ENCODE assay signal across 8 mouse cellular contexts in genomic region chr2:162947736-162948135, GRCm38 (mm10). TPM values are rescaled to one million over a fixed set of nuclear protein-coding genes. Genes with fewer than 3 reads are reported as not detected.
DNase-seq lines count a peak whose midpoint lies in the region; ATAC-seq and TF ChIP-seq lines count a peak whose summit lies in the region.

No protein-coding gene starts in this region.

- no peak for TF ChIP-seq CTCF in kidney, postnatal 0 days (IDR thresholded peaks at IDR 0.05; ENCODE audit: low read depth)
- no peak for TF ChIP-seq CTCF in lung, postnatal 0 days (IDR thresholded peaks at IDR 0.05)

- H3K4me2 ChIP-seq in kidney, postnatal 0 days (ENCODE audit: low read length): peak overlapping the region; percentile 16
- H3K4me2 ChIP-seq in lung, postnatal 0 days (replicated peaks; ENCODE audit: low read depth, low read length): peak overlapping the region; percentile 34
- H3K4me2 ChIP-seq in stomach, embryonic 15.5 days: peak overlapping the region; percentile 52

- H3K9ac ChIP-seq in kidney, postnatal 0 days (ENCODE audit: low read depth, low read length): no peak overlapping the region
- no peak overlapping the region for H3K9ac ChIP-seq in lung, postnatal 0 days (replicated peaks; ENCODE audit: low read depth)
- no peak overlapping the region for H3K9ac ChIP-seq in stomach, embryonic 15.5 days

- DNase-seq in left cerebral cortex, adult 18-20 months (ENCODE audit: low spot score in 2 of 2): peak; percentile 22 to 42
- no peak for DNase-seq in left cerebral cortex, adult 11 months (ENCODE audit: low spot score)
- no peak for DNase-seq in forebrain, embryonic 10.5 days (ENCODE audit: extremely low spot score, low spot score)
- DNase-seq in kidney, postnatal 0 days (ENCODE audit: low spot score): no peak
- DNase-seq in lung, postnatal 0 days (ENCODE audit: low spot score): no peak
- DNase-seq in yolk sac, embryonic 10.5 days (ENCODE audit: low spot score): no peak

- H3K4me1 ChIP-seq in forebrain, embryonic 10.5 days: peaks cover 24% of the 10 kb centered on the region
- 0 out of 2 replicates have a peak, but pooled peaks cover 8% of the 10 kb centered on the region for H3K4me1 ChIP-seq in kidney, postnatal 0 days (replicated peaks; ENCODE audit: insufficient read depth, low read length)
- H3K4me1 ChIP-seq in lung, postnatal 0 days (ENCODE audit: insufficient read depth, low read depth, low read length): no peaks in the 10 kb centered on the region
- peaks cover 8% of the 10 kb centered on the region for H3K4me1 ChIP-seq in stomach, embryonic 15.5 days

- peaks cover 26% of the 10 kb centered on the region for H3K27me3 ChIP-seq in forebrain, embryonic 10.5 days (ENCODE audit: poor library complexity, severe bottlenecking)
- H3K27me3 ChIP-seq in kidney, postnatal 0 days (ENCODE audit: insufficient read depth, low read length): no peaks in the 10 kb centered on the region
- 0 out of 2 replicates have a peak, but pooled peaks cover 5% of the 10 kb centered on the region for H3K27me3 ChIP-seq in lung, postnatal 0 days (replicated peaks; ENCODE audit: insufficient read depth, low read length)
- no peaks in the 10 kb centered on the region; the same call in 1 of the 2 replicates for H3K27me3 ChIP-seq in stomach, embryonic 15.5 days (replicated peaks)

- WGBS in forebrain, embryonic 10.5 days: 34% methylated on average over 15 of the region's 15 CpGs
- WGBS in kidney, postnatal 0 days: 36% methylated on average over 15 of the region's 15 CpGs
- WGBS in lung, postnatal 0 days: 39% methylated on average over 15 of the region's 15 CpGs
- WGBS in stomach, embryonic 15.5 days: 37% methylated on average over 15 of the region's 15 CpGs

- H3K4me3 ChIP-seq in forebrain, embryonic 10.5 days: peak overlapping the region; percentile 41
- no peak overlapping the region for H3K4me3 ChIP-seq in kidney, postnatal 0 days (replicated peaks; ENCODE audit: low read depth, low read length)
- peak overlapping the region; percentile 4; the same call in 1 of the 2 replicates for H3K4me3 ChIP-seq in lung, postnatal 0 days (ENCODE audit: low read depth, low read length)
- H3K4me3 ChIP-seq in stomach, embryonic 15.5 days (replicated peaks): peak overlapping the region; percentile 19

- H3K9me3 ChIP-seq in forebrain, embryonic 10.5 days: no peaks in the 10 kb centered on the region
- no peaks in the 10 kb centered on the region for H3K9me3 ChIP-seq in kidney, postnatal 0 days (replicated peaks; ENCODE audit: low read length)
- no peaks in the 10 kb centered on the region for H3K9me3 ChIP-seq in lung, postnatal 0 days (ENCODE audit: low read length)
- no peaks in the 10 kb centered on the region for H3K9me3 ChIP-seq in stomach, embryonic 15.5 days

- TF ChIP-seq EP300 in lung, postnatal 0 days (IDR thresholded peaks at IDR 0.05): no peak

- no peaks in the 10 kb centered on the region for H3K36me3 ChIP-seq in forebrain, embryonic 10.5 days (replicated peaks)
- H3K36me3 ChIP-seq in kidney, postnatal 0 days (ENCODE audit: insufficient read depth, low read length): no peaks in the 10 kb centered on the region
- H3K36me3 ChIP-seq in lung, postnatal 0 days (ENCODE audit: insufficient read depth, low read length): no peaks in the 10 kb centered on the region
- H3K36me3 ChIP-seq in stomach, embryonic 15.5 days: no peaks in the 10 kb centered on the region

- peak; percentile 37 for ATAC-seq in kidney, postnatal 0 days (replicated peaks; ENCODE audit: low FRiP score, low read depth)
- ATAC-seq in lung, postnatal 0 days: peak; percentile 30; the same call in 1 of the 2 replicates
- ATAC-seq in stomach, embryonic 15.5 days (ENCODE audit: insufficient read depth, low FRiP score, low read depth): peak; percentile 69
- no peak for ATAC-seq in inflammation-experienced regulatory T-cells, adult 6 months

- no peak overlapping the region for H3K27ac ChIP-seq in forebrain, embryonic 10.5 days
- H3K27ac ChIP-seq in kidney, postnatal 0 days: no peak overlapping the region
- no peak overlapping the region for H3K27ac ChIP-seq in lung, postnatal 0 days (ENCODE audit: low read length)
- no peak overlapping the region for H3K27ac ChIP-seq in stomach, embryonic 15.5 days

RNA-seq across cellular contexts. Expression of gene L3mbtl1, which starts 4.5 kb away (rescaled TPM):
- 10 to 100 TPM; 13.4 to 15.7 TPM for total RNA-seq in left cerebral cortex, adult 18-20 months (2021)
- polyA plus RNA-seq in forebrain, embryonic 10.5 days (2016; fragmentation: Nextera tagmentation; extraction: Ambion mirVana): 0.11 and 0.33 TPM in 2 replicates
- polyA plus RNA-seq in kidney, postnatal 0 days (2015; fragmentation: Nextera tagmentation; extraction: Ambion mirVana): 0.09 and 0.12 TPM in 2 replicates
- polyA plus RNA-seq in lung, postnatal 0 days (2015; fragmentation: Nextera tagmentation; extraction: Ambion mirVana): not detected in 2 replicates
- polyA plus RNA-seq in stomach, embryonic 15.5 days (2015; fragmentation: Nextera tagmentation; extraction: Ambion mirVana): 0.18 and 0.19 TPM in 2 replicates
- polyA plus RNA-seq in inflammation-experienced regulatory T-cells, adult 6 months (2017; shearing (Covaris generic)): under 1 TPM in 1 of 3 experiments, not detected in 2; 0.30 TPM

RNA-seq across cellular contexts. Expression of gene Srsf6, which starts 16.4 kb away (rescaled TPM):
- 10 to 100 TPM; 92.2 to 95.8 TPM for total RNA-seq in left cerebral cortex, adult 18-20 months (2021)
- polyA plus RNA-seq in forebrain, embryonic 10.5 days (2016; fragmentation: Nextera tagmentation; extraction: Ambion mirVana): 291 and 302 TPM in 2 replicates
- 146 and 152 TPM in 2 replicates for polyA plus RNA-seq in kidney, postnatal 0 days (2015; fragmentation: Nextera tagmentation; extraction: Ambion mirVana)
- polyA plus RNA-seq in lung, postnatal 0 days (2015; fragmentation: Nextera tagmentation; extraction: Ambion mirVana): 59.2 and 77.6 TPM in 2 replicates
- polyA plus RNA-seq in stomach, embryonic 15.5 days (2015; fragmentation: Nextera tagmentation; extraction: Ambion mirVana): 170 and 191 TPM in 2 replicates
- polyA plus RNA-seq in inflammation-experienced regulatory T-cells, adult 6 months (2017; shearing (Covaris generic)): 10 to 100 TPM; 24.3 to 51.6 (median 44.5) TPM

RNA-seq across cellular contexts. Expression of gene Sgk2, which starts 39.4 kb away (rescaled TPM):
- under 1 TPM; 0.30 to 0.45 TPM for total RNA-seq in left cerebral cortex, adult 18-20 months (2021)
- not detected in 2 replicates for polyA plus RNA-seq in forebrain, embryonic 10.5 days (2016; fragmentation: Nextera tagmentation; extraction: Ambion mirVana)
- polyA plus RNA-seq in kidney, postnatal 0 days (2015; fragmentation: Nextera tagmentation; extraction: Ambion mirVana): 23.5 and 24.3 TPM in 2 replicates
- polyA plus RNA-seq in lung, postnatal 0 days (2015; fragmentation: Nextera tagmentation; extraction: Ambion mirVana): 0.05 and 0.08 TPM in 2 replicates
- polyA plus RNA-seq in stomach, embryonic 15.5 days (2015; fragmentation: Nextera tagmentation; extraction: Ambion mirVana): 1.2 and 1.4 TPM in 2 replicates
- not detected for polyA plus RNA-seq in inflammation-experienced regulatory T-cells, adult 6 months (2017; shearing (Covaris generic))

Comparison
In these comparisons a context has a peak if more than half of its experiments do, and no peak if none do; other contexts are left out.
1. DNase-seq: peak in left cerebral cortex, adult 18-20 months (2 of 2); none in left cerebral cortex, adult 11 months (single experiment), forebrain, embryonic 10.5 days (single experiment), kidney, postnatal 0 days (single experiment), lung, postnatal 0 days (single experiment) and yolk sac, embryonic 10.5 days (single experiment).
2. RNA of gene Sgk2, which starts 39.4 kb away (polyA plus RNA-seq): 23.5 to 24.3 TPM in kidney, postnatal 0 days; 1.2 to 1.4 TPM in stomach, embryonic 15.5 days, not detected in forebrain, embryonic 10.5 days, 0.05 to 0.08 TPM in lung, postnatal 0 days and not detected in inflammation-experienced regulatory T-cells, adult 6 months; every median in the first group is over 10 times any median in the second.
3. Peak in every context shown above with its lines, with median percentiles within 50 percentile points of each other: H3K4me2 ChIP-seq.